Mouse (Mus musculus): Measurements from ENCODE around the gene Sst.
"Not testable (repeated sequence)": the region's sequence is repeated elsewhere in the genome, so short reads cannot be mapped to it uniquely, and the experiment has no call there.

Sst gene

GRCm38 (mm10) chr16:23890636-23891035, at the start of gene Sst:
Sst (minus strand) TSS chr16:23890958.
- Histone ChIP-seq H3K27me3 (ENCODE audit: control insufficient read depth, insufficient read depth, low read length, poor library complexity, severe bottlenecking) (no peaks in the 10 kb centered on the region), H3K36me3 (ENCODE audit: control insufficient read depth, insufficient read depth, low read length, poor library complexity, severe bottlenecking) (no peaks in the 10 kb centered on the region)
- DNase-seq (ENCODE audit: low read depth, low spot score), result no peak

- no peak for DNase-seq (ENCODE audit: low read depth, low spot score)
- H3K36me3 ChIP-seq (ENCODE audit: control insufficient read depth, insufficient read depth, low read length, poor library complexity, severe bottlenecking), result no peaks in the 10 kb centered on the region
- H3K27me3 ChIP-seq (ENCODE audit: control insufficient read depth, insufficient read depth, low read length, poor library complexity, severe bottlenecking), result no peaks in the 10 kb centered on the region; the same call in 1 of the 2 replicates
Measured at GRCm38 (mm10) chr16:23934397-23934796, 43.6 kb upstream of the Sst start.

- H3K27me3 ChIP-seq (ENCODE audit: control insufficient read depth, insufficient read depth, low read length, poor library complexity, severe bottlenecking), result no peaks in the 10 kb centered on the region; the same call in 1 of the 2 replicates
- DNase-seq (ENCODE audit: low read depth, low spot score), result no peak
- no peaks in the 10 kb centered on the region for H3K36me3 ChIP-seq (ENCODE audit: control insufficient read depth, insufficient read depth, low read length, poor library complexity, severe bottlenecking)
Measured at GRCm38 (mm10) chr16:23932294-23932693, 41.5 kb upstream of the Sst start, which contains the start of gene Rtp2. Rtp2 (minus strand) TSS chr16:23932394.

- no peak for DNase-seq (ENCODE audit: low read depth, low spot score)
- H3K27me3 ChIP-seq (ENCODE audit: control insufficient read depth, insufficient read depth, low read length, poor library complexity, severe bottlenecking), result no peaks in the 10 kb centered on the region; the same call in 1 of the 2 replicates
- no peaks in the 10 kb centered on the region for H3K36me3 ChIP-seq (ENCODE audit: control insufficient read depth, insufficient read depth, low read length, poor library complexity, severe bottlenecking)
Measured at GRCm38 (mm10) chr16:23931275-23931674, 40.5 kb upstream of the Sst start.

GRCm38 (mm10) chr16:23930426-23931073, 39.8 kb upstream of the Sst start:
- Histone ChIP-seq H3K36me3 (ENCODE audit: control insufficient read depth, insufficient read depth, low read length, poor library complexity, severe bottlenecking) (no peaks in the 10 kb centered on the region), H3K27me3 (ENCODE audit: control insufficient read depth, insufficient read depth, low read length, poor library complexity, severe bottlenecking) (no peaks in the 10 kb centered on the region; the same call in 1 of the 2 replicates)
- DNase-seq (ENCODE audit: low read depth, low spot score), result no peak

GRCm38 (mm10) chr16:23927301-23928114, 36.8 kb upstream of the Sst start:
- H3K36me3 ChIP-seq (ENCODE audit: control insufficient read depth, insufficient read depth, low read length, poor library complexity, severe bottlenecking), result no peaks in the 10 kb centered on the region
- no peaks in the 10 kb centered on the region for H3K27me3 ChIP-seq (ENCODE audit: control insufficient read depth, insufficient read depth, low read length, poor library complexity, severe bottlenecking)

GRCm38 (mm10) chr16:23922906-23923305, 32.1 kb upstream of the Sst start:
- Histone ChIP-seq H3K36me3 (ENCODE audit: control insufficient read depth, insufficient read depth, low read length, poor library complexity, severe bottlenecking) (no peaks in the 10 kb centered on the region), H3K27me3 (ENCODE audit: control insufficient read depth, insufficient read depth, low read length, poor library complexity, severe bottlenecking) (no peaks in the 10 kb centered on the region)
- DNase-seq (ENCODE audit: low read depth, low spot score), result no peak

More at GRCm38 (mm10) chr16:23927301-23928114, 36.8 kb upstream of the Sst start:
- DNase-seq (ENCODE audit: low read depth, low spot score), result no peak

- no peak for DNase-seq (ENCODE audit: low read depth, low spot score)
- H3K36me3 ChIP-seq (ENCODE audit: control insufficient read depth, insufficient read depth, low read length, poor library complexity, severe bottlenecking), result no peaks in the 10 kb centered on the region
- H3K27me3 ChIP-seq (ENCODE audit: control insufficient read depth, insufficient read depth, low read length, poor library complexity, severe bottlenecking), result no peaks in the 10 kb centered on the region
Measured at GRCm38 (mm10) chr16:23921697-23922096, 30.9 kb upstream of the Sst start.

GRCm38 (mm10) chr16:23919418-23919817, 28.7 kb upstream of the Sst start:
- H3K27me3 ChIP-seq (ENCODE audit: control insufficient read depth, insufficient read depth, low read length, poor library complexity, severe bottlenecking), result no peaks in the 10 kb centered on the region
- H3K36me3 ChIP-seq (ENCODE audit: control insufficient read depth, insufficient read depth, low read length, poor library complexity, severe bottlenecking), result no peaks in the 10 kb centered on the region
- DNase-seq (ENCODE audit: low read depth, low spot score), result no peak

GRCm38 (mm10) chr16:23913401-23913800, 22.6 kb upstream of the Sst start:
- no peak for DNase-seq (ENCODE audit: low read depth, low spot score)
- no peaks in the 10 kb centered on the region for H3K36me3 ChIP-seq (ENCODE audit: control insufficient read depth, insufficient read depth, low read length, poor library complexity, severe bottlenecking)

GRCm38 (mm10) chr16:23912741-23913140, 22.0 kb upstream of the Sst start:
- no peaks in the 10 kb centered on the region for H3K36me3 ChIP-seq (ENCODE audit: control insufficient read depth, insufficient read depth, low read length, poor library complexity, severe bottlenecking)
- H3K27me3 ChIP-seq (ENCODE audit: control insufficient read depth, insufficient read depth, low read length, poor library complexity, severe bottlenecking), result no peaks in the 10 kb centered on the region
- DNase-seq (ENCODE audit: low read depth, low spot score), result no peak

More at GRCm38 (mm10) chr16:23913401-23913800, 22.6 kb upstream of the Sst start:
- no peaks in the 10 kb centered on the region for H3K27me3 ChIP-seq (ENCODE audit: control insufficient read depth, insufficient read depth, low read length, poor library complexity, severe bottlenecking)

GRCm38 (mm10) chr16:23909015-23909354, 18.2 kb upstream of the Sst start:
- not testable (repeated sequence) for H3K27me3 ChIP-seq (ENCODE audit: control insufficient read depth, insufficient read depth, low read length, poor library complexity, severe bottlenecking); DNase-seq (ENCODE audit: low read depth, low spot score); H3K36me3 ChIP-seq (ENCODE audit: control insufficient read depth, insufficient read depth, low read length, poor library complexity, severe bottlenecking)

- H3K36me3 ChIP-seq (ENCODE audit: control insufficient read depth, insufficient read depth, low read length, poor library complexity, severe bottlenecking); DNase-seq (ENCODE audit: low read depth, low spot score); H3K27me3 ChIP-seq (ENCODE audit: control insufficient read depth, insufficient read depth, low read length, poor library complexity, severe bottlenecking): not testable (repeated sequence)
Measured at GRCm38 (mm10) chr16:23908076-23909014, 17.6 kb upstream of the Sst start.

GRCm38 (mm10) chr16:23906586-23906985, 15.8 kb upstream of the Sst start:
- not testable (repeated sequence) for H3K27me3 ChIP-seq (ENCODE audit: control insufficient read depth, insufficient read depth, low read length, poor library complexity, severe bottlenecking); DNase-seq (ENCODE audit: low read depth, low spot score); H3K36me3 ChIP-seq (ENCODE audit: control insufficient read depth, insufficient read depth, low read length, poor library complexity, severe bottlenecking)

Measured in splenic B cell, adult 2 months (primary cell).